Mouse (Mus musculus) erythroblast, embryonic 14.5 days (primary cell): ENCODE data around the gene Farp1.

Source experiments
- GATA1 ChIP-seq: IDR thresholded peaks from 2 replicates; pipeline ENCODE4 v1.6.1; 2012; ENCODE audit warnings: low read length, inconsistent platforms, mixed read lengths
- TAL1 ChIP-seq: IDR thresholded peaks from 3 replicates; pipeline ENCODE4 v1.6.1; 2012; ENCODE audit warnings: low read length, inconsistent platforms, mixed read lengths

DNA sequence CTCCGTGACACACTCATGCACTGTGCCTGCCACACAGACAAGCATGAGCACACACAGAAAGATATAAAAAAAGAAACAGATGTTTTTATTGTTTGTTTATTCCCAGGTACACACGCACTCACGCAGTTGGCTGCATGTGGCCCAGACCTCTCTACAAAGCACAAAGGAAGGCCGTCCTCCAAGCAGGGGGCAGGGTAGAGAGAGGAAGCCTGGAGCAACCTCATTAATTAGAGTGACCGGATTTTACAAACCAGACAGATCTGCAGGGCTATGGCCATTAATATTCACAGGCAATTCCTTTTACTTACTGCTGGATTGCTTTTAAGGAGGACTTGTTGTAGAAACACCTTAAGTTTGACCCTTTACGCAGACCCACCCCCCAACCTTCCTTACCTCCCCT is 142.9 kb downstream of the Farp1 start:
- TF ChIP-seq GATA1 (no peak), TAL1 (no peak)
